Mouse (Mus musculus): ENCODE measurements around the gene Tiam1.

The Tiam1 gene

GRCm38 (mm10) chr16:89830221-89830648 is 313.3 kb downstream of the Tiam1 start:
- DNase-seq: no peak

GRCm38 (mm10) chr16:89827496-89828125 is 316.0 kb downstream of the Tiam1 start:
- no peak for DNase-seq

- DNase-seq: no peak
These were observed 317.7 kb downstream of the Tiam1 start for GRCm38 (mm10) chr16:89825875-89826274.

DNA sequence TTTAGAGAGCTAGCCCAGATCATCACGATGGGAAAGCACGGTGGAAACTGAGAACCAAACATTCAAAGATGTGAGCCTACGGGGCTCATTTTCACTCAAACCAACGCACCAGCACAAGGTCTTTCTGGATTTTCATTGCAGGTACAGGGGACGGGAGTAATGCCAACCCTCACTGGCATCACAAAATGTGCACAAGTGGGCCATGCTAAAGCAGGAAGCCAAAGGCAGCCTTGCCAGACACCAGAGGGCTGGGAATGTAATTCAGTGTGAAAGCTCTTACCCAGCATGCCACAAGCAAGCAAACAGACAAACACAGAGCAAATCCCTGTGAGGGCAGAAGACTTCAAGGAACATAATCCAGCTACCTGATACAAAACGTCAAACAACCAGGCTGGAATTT is 320.7 kb downstream of the Tiam1 start:
- no peak for DNase-seq

- no peak for DNase-seq
These were observed 324.9 kb downstream of the Tiam1 start for GRCm38 (mm10) chr16:89818661-89819060.

DNA sequence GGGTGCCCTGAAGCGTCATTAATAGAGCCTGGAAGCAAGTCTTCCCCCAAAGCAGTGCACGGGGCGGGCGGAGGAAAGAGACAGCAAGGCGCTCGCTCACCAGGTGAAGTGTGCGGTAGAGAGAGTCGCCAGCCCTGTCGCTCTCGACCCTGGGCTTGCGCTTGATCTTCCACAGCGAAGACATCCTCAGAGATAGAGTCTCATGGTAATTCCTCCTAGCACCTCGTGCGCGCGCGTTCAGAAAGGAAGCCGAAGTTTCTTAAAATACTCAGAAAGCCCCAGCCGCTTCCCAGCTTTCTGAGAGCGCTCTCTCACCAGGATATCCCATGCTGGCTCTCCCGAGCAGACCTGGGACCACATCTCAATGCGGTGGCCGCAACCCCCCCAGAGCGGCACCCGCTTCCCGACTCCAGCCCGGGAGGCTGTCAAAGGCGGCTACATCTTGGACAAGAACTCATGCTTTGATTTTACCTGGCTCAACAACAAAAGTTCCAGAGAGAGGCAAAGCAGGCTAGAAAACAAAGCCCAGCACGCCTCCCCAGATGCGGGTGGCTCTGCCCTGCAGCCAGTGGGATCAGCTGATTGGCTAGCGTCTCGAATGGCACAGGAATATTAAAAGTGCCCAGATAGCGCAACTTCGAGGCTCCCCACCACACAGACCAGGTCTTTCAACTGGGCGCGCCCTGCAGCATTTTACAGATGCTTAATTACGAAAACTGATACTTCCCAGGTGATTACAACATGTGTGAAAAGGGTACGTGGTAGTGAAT is 325.5 kb downstream of the Tiam1 start:
- no peak for DNase-seq

- no peak for DNase-seq
These were observed 326.3 kb downstream of the Tiam1 start for GRCm38 (mm10) chr16:89817301-89817700.

DNA sequence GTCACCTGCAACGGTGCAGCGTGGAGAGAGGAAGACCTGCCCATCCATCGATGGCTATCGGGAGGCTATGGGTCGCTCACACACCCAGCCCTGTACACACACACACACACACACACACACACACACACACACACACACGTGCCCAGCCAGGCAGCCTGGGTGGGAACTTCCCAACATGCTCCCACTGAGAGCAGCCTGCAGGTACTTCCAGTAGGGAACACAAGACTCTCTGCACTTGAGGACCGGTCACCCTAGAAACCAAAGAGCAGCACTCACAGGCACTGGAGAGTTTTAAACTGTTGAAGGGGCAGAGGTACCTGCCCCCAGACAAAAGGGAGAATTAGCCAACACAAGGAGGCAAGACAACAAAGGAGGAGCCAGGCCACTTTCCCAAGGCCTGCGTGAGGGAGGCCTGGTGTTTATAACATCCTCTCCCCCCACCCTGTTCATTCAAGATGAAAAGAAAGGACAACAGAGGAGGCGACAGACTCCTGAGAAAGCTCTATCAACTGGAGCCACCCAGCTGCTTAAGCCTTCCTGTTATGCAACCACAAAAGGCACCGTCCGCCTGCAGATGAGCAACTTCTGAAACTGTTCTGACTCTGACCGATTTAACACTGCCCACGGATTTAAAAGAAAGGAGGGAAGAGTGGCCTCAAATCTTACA is 326.9 kb downstream of the Tiam1 start:
- DNase-seq: no peak

- DNase-seq: no peak
These were observed 330.0 kb downstream of the Tiam1 start for GRCm38 (mm10) chr16:89813536-89813935.

- no peak for DNase-seq
These were observed 330.7 kb downstream of the Tiam1 start for GRCm38 (mm10) chr16:89812891-89813290.

- DNase-seq: no peak
These were observed 333.2 kb downstream of the Tiam1 start for GRCm38 (mm10) chr16:89810398-89810797.

DNA sequence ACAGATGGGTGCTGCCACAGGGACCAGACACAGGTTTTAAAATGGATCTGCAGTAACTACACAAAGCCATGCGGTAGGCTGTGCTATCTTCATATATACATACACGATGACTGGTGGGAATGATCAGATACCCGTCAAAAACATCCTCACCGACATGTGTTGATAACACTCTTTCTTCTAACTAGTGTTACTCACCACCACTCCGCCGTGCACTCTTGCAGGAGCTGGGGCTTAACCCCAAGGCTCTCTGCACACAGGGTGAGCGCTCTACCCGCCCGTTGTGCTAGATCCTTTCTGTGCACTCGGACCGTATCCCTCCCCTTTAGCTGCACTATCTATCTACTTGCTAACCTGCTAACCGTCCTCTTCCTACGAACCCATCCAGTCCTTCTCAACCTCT is 335.4 kb downstream of the Tiam1 start:
- DNase-seq: no peak

DNA sequence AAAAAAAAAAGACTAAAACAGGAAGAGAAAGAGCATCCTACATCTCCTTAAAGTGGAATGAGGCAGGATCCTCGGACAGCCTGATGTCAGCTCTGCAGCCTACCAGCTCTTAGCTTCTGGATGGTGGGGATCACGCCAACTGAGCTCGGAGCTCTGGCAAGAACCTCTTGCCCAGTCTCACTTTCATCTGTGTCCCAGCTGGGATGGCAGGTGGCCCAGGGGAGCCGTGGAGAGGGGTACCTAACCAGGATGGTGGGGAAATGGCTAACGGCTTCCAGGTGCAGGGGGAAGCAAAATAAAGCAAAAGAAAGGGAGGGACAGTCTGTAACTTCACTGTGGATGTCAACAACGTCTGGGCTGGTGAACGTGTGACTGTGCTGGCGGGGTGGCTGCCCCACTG is 337.6 kb downstream of the Tiam1 start:
- DNase-seq: no peak

- DNase-seq: no peak
These were observed 338.4 kb downstream of the Tiam1 start for GRCm38 (mm10) chr16:89805210-89805609.

DNA sequence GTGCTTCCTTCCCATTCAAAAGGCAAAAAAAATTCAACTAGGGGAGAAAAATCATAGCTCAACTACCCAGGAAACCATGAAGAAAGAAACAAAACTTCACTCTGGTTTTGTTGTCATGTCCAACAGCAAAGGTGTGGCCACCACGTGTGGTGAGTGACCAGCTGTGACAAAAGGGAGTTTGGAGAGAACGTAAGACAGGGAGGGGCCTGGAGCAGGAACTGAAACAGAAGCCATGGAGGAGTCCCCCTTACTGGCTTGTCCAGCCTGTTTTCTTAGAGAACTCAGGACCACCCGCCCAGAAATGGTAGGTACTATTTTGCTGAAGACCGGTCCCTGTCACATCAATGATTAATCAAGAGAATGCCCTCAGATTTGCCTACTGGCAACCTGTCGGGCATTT is 342.1 kb downstream of the Tiam1 start:
- DNase-seq: no peak

DNA sequence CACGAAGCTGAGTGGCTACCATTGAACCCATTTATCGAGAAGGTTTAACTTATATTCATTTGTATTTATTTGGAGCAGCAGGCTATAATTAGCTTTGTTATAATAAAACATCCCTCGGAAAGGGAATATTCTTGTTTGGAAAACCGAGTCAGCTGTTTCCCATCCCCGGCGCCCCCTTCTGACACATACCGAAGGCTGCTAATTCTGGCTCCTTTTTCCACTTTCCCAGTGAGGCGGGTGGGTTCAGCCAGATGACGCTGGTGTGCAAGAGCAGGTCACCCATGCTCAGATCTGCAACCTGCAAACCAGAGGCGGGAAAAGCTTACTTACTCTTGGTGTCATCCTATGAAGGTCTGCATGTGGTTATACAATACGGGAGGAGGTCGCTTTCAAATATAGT is 343.8 kb downstream of the Tiam1 start:
- DNase-seq: no peak

- peak; percentile 40 to 41 for DNase-seq
These were observed 347.0 kb downstream of the Tiam1 start for GRCm38 (mm10) chr16:89796566-89796965.

GRCm38 (mm10) chr16:89789792-89790434 is 353.7 kb downstream of the Tiam1 start:
- no peak for DNase-seq

- DNase-seq: no peak
These were observed 357.8 kb downstream of the Tiam1 start for GRCm38 (mm10) chr16:89785795-89786194.

DNA sequence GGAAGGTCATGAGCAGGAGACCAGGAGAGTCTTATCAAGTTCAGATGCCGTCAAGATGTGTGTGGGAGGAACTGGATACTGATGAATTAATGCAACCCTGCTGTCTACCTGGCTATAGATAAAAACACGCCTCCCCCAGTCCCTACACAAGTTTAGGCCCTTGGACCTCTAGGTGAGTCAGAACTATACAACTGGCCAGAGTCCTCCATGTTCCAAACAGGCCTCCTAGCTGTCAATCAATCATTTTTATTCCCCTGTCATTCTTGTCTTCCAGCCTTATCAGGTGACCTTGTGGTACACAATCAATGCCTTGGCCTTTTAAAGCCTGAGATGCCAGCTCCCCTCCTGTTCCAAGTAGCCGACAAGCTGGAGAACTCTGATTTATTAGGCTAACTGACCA is 363.9 kb downstream of the Tiam1 start:
- DNase-seq: no peak

DNA sequence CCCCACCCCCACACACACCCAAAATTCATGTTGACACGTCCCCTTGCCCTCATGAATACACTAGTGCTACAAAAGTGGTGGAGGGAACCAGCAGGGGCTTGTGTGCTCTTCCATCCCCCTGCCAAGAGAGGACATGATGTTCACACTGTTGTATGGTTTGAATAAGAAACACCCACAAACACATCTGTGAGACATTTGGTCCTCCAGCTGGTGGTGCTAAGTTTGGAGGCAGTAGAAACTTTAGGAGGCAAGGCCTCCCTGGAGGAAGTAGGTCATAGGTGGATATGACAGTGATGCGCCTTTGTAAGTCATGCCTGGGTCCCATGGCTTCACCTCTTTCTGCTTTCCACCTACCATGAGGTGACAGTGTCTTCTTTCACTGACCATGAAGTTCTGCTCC is 366.1 kb downstream of the Tiam1 start:
- no peak for DNase-seq

DNA sequence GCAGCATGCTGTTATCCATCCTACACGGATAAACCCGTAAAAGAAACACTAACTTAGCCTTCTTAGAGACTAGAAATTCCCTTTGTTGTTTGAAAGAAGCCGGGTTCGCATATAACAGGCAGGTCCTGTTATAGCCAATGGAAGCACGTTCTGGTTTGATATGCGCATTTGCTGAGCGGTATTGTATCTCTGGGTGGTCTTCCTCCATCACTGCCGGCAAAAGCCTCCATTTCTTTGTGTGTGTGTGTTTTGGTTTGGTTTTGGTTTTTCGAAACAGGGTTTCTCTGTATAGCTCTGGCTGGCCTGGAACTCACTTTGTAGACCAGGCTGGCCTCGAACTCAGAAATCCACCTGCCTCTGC is 369.0 kb downstream of the Tiam1 start:
- no peak for DNase-seq
